ENCODE assay signal across 24 mouse cellular contexts in genomic region chr16:45930308-45930707, GRCm38 (mm10). TPM values are rescaled to one million over a fixed set of nuclear protein-coding genes. Genes with fewer than 3 reads are reported as not detected.
DNase-seq lines count a peak whose midpoint lies in the region; ATAC-seq and TF ChIP-seq lines count a peak whose summit lies in the region.
"Had no signal": no experiment of that assay in that cellular context is flagged by ENCODE, and none has a peak within 500 bp of the region (broad histone marks: within the 10 kb centered on the region; RNA-seq: fewer than 3 reads in every experiment).

No protein-coding gene starts in this region.

- no peaks in the 10 kb centered on the region for H3K36me3 ChIP-seq in heart, embryonic 11.5 days (ENCODE audit: control insufficient read depth, insufficient read depth, low read length)
- no peaks in the 10 kb centered on the region for H3K36me3 ChIP-seq in limb, embryonic 15.5 days
- no peaks in the 10 kb centered on the region for H3K36me3 ChIP-seq in midbrain, postnatal 0 days (ENCODE audit: insufficient read depth, low read length)
- H3K36me3 ChIP-seq: embryonic facial prominence, embryonic 12.5 days; midbrain, embryonic 13.5 days; neural tube, embryonic 12.5 days had no signal

- ATAC-seq in heart, embryonic 11.5 days (replicated peaks; ENCODE audit: insufficient number of reproducible peaks, low FRiP score, low TSS enrichment): no peak
- no peak; the same call in 1 of the 2 replicates for ATAC-seq in limb, embryonic 15.5 days (ENCODE audit: insufficient number of reproducible peaks, low FRiP score, low TSS enrichment, low read depth)
- no peak for ATAC-seq in midbrain, postnatal 0 days (ENCODE audit: low FRiP score)
- ATAC-seq: forebrain, embryonic 14.5 days; inflammation-experienced regulatory T-cells, adult 6 months; midbrain, embryonic 13.5 days had no signal

- no peak overlapping the region for H3K4me3 ChIP-seq in heart, embryonic 11.5 days (ENCODE audit: low read depth, low read length)
- no peak overlapping the region for H3K4me3 ChIP-seq in limb, embryonic 15.5 days
- H3K4me3 ChIP-seq in midbrain, postnatal 0 days (ENCODE audit: low read depth, low read length): no peak overlapping the region
- H3K4me3 ChIP-seq: embryonic facial prominence, embryonic 12.5 days; left cerebral cortex, adult 2 months; megakaryocyte, embryonic 14.5 days; midbrain, embryonic 13.5 days; neural tube, embryonic 12.5 days had no signal

- H3K9me3 ChIP-seq in heart, embryonic 11.5 days (replicated peaks; ENCODE audit: control insufficient read depth, low read length): no peaks in the 10 kb centered on the region
- H3K9me3 ChIP-seq in limb, embryonic 15.5 days: no peaks in the 10 kb centered on the region
- H3K9me3 ChIP-seq in midbrain, postnatal 0 days (ENCODE audit: low read length): no peaks in the 10 kb centered on the region
- H3K9me3 ChIP-seq: embryonic facial prominence, embryonic 12.5 days; megakaryocyte, embryonic 14.5 days; midbrain, embryonic 13.5 days; neural tube, embryonic 12.5 days had no signal

- H3K27me3 ChIP-seq in heart, embryonic 11.5 days (ENCODE audit: control insufficient read depth, insufficient read depth, low read length): no peaks in the 10 kb centered on the region
- H3K27me3 ChIP-seq in limb, embryonic 15.5 days: no peaks in the 10 kb centered on the region
- no peaks in the 10 kb centered on the region for H3K27me3 ChIP-seq in midbrain, postnatal 0 days (ENCODE audit: insufficient read depth, low read length)
- H3K27me3 ChIP-seq: embryonic facial prominence, embryonic 12.5 days; megakaryocyte, embryonic 14.5 days; midbrain, embryonic 13.5 days; neural tube, embryonic 12.5 days had no signal

- H3K4me2 ChIP-seq in heart, embryonic 11.5 days: no peak overlapping the region
- no peak overlapping the region for H3K4me2 ChIP-seq in limb, embryonic 15.5 days
- no peak overlapping the region for H3K4me2 ChIP-seq in midbrain, postnatal 0 days (ENCODE audit: low read depth, low read length, poor library complexity, severe bottlenecking)
- H3K4me2 ChIP-seq: embryonic facial prominence, embryonic 12.5 days; hindbrain, embryonic 14.5 days; midbrain, embryonic 13.5 days; neural tube, embryonic 12.5 days had no signal

- WGBS in heart, embryonic 11.5 days (ENCODE audit: insufficient replicate concordance): 84% methylated on average over 3 of the region's 3 CpGs
- 80% methylated on average over 3 of the region's 3 CpGs for WGBS in limb, embryonic 15.5 days
- 89% methylated on average over 3 of the region's 3 CpGs for WGBS in midbrain, postnatal 0 days

- peaks cover 6% of the 10 kb centered on the region; the same call in 1 of the 2 replicates for H3K4me1 ChIP-seq in heart, embryonic 11.5 days (ENCODE audit: control insufficient read depth, insufficient read depth, low read length)
- peaks cover 11% of the 10 kb centered on the region; the same call in 1 of the 2 replicates for H3K4me1 ChIP-seq in limb, embryonic 15.5 days
- H3K4me1 ChIP-seq in midbrain, postnatal 0 days (ENCODE audit: insufficient read depth, low read length): no peaks in the 10 kb centered on the region
- H3K4me1 ChIP-seq: megakaryocyte, embryonic 14.5 days; midbrain, embryonic 13.5 days; neural tube, embryonic 12.5 days had no signal

- DNase-seq in heart, adult 9 months (ENCODE audit: low spot score in 2 of 2): peak; percentile 19 to 34
- DNase-seq in lung, postnatal 36 days: peak; percentile 41
- DNase-seq in lung, postnatal 4 days: no peak
- DNase-seq in midbrain, postnatal 0 days (ENCODE audit: low spot score): no peak
- no peak for DNase-seq in cerebellum, adult 18-20 months
- DNase-seq: cerebellum, adult 11 months; cerebellum, postnatal 10 days; heart, postnatal 36 days; kidney, adult 18-20 months; layer of hippocampus, adult 9-11 months; retina, postnatal 1 day; right cerebral cortex, postnatal 25 days; spleen, adult 18-20 months; thymus, postnatal 36 days had no signal

- H3K27ac ChIP-seq in heart, embryonic 11.5 days (ENCODE audit: low read depth, low read length): no peak overlapping the region
- H3K27ac ChIP-seq in limb, embryonic 15.5 days: peak overlapping the region; percentile 54; the same call in 1 of the 2 replicates
- H3K27ac ChIP-seq in midbrain, postnatal 0 days (ENCODE audit: low read depth, low read length): no peak overlapping the region
- H3K27ac ChIP-seq: hindbrain, embryonic 14.5 days; left cerebral cortex, adult 2 months; midbrain, embryonic 13.5 days; neural tube, embryonic 12.5 days had no signal

- no peak for TF ChIP-seq CTCF in midbrain, postnatal 0 days (IDR thresholded peaks at IDR 0.05)

- no peak overlapping the region for H3K9ac ChIP-seq in heart, embryonic 11.5 days (ENCODE audit: low read depth, low read length)
- no peak overlapping the region for H3K9ac ChIP-seq in limb, embryonic 15.5 days
- no peak overlapping the region for H3K9ac ChIP-seq in midbrain, postnatal 0 days (replicated peaks; ENCODE audit: low read length, poor library complexity, severe bottlenecking)
- H3K9ac ChIP-seq: embryonic facial prominence, embryonic 12.5 days; hindbrain, embryonic 14.5 days; midbrain, embryonic 13.5 days; neural tube, embryonic 12.5 days had no signal

RNA-seq across cellular contexts. Expression of gene Phldb2, which starts 23.1 kb away (rescaled TPM):
- 37.3 and 38.2 TPM in 2 replicates for polyA plus RNA-seq in heart, embryonic 11.5 days (2014; fragmentation: Nextera tagmentation; extraction: Ambion mirVana)
- 57.3 and 62.6 TPM in 2 replicates for polyA plus RNA-seq in limb, embryonic 15.5 days (2015; fragmentation: Nextera tagmentation; extraction: Ambion mirVana)
- 4.5 and 9.4 TPM in 2 replicates for total RNA-seq in midbrain, postnatal 0 days (2014; rRNA removed)
- 4.2 and 4.8 TPM in 2 replicates for polyA plus RNA-seq in midbrain, postnatal 0 days (2015; fragmentation: Nextera tagmentation; extraction: Ambion mirVana)

Comparison
In these comparisons a context has a peak if more than half of its experiments do, and no peak if none do; other contexts are left out.
1. DNase-seq: peak in heart, adult 9 months (2 of 2) and lung, postnatal 36 days (single experiment); none in lung, postnatal 4 days (0 of 2), midbrain, postnatal 0 days (single experiment) and cerebellum, adult 18-20 months (0 of 2).